Mouse (Mus musculus) megakaryocyte, embryonic 14.5 days (primary cell): Measurements from ENCODE around the gene Mtfr1l.

ENCODE experiments used
- FLI1 ChIP-seq: IDR thresholded peaks from 2 replicates; pipeline ENCODE4 v1.6.1; 2012; ENCODE audit warnings: low read length, inconsistent platforms, mixed read lengths
- GATA1 ChIP-seq: IDR thresholded peaks from 3 replicates; pipeline ENCODE4 v1.6.1; 2012; ENCODE audit warnings: mixed read lengths, low read length, inconsistent platforms, borderline replicate concordance

DNA sequence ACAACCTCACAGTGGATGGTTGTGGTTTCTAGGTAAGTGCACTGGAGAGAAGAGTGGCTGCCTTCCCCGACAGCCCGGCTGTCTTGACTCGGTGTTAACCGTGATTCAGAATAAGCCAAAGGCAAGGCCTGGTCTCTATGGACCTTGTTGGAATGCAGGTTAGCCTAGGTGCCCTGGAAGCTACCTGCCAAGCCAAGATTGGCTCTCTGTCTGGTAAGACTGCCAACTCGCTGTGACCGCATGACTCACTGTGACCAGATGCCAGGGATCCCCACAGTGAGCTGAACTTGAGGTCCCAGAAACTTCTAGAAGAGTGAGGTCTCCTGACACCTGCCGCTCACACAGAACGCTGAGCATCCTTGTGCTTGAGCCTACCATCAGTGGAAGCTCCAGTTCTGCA, 58.3 kb downstream of the Mtfr1l start:
- no peak for TF ChIP-seq GATA1
- no peak for TF ChIP-seq FLI1
